Mouse (Mus musculus) urinary bladder, adult 18-20 months (tissue): ENCODE results near the gene Olfr1347.
"Not testable (repeated sequence)": the region's sequence is repeated elsewhere in the genome, so short reads cannot be mapped to it uniquely, and the experiment has no call there.

Experiments
- DNase-seq, 2 experiments: peaks; one replicate each; pipeline ENCODE4 v3.0.0; 2022; ENCODE audit warnings: low spot score in 2 of 2, mixed read lengths in 2 of 2

The Olfr1347 gene

GRCm38 (mm10) chr7:6499655-6500054, at the start of gene Olfr1347:
TSS of gene Olfr1347 (minus strand) at chr7:6499755.
- DNase-seq, result no peak

- DNase-seq, result peak in 1 of 2 experiments; percentile 3
Measured at GRCm38 (mm10) chr7:6526141-6526540, 26.6 kb upstream of the Olfr1347 start.

- DNase-seq, result no peak
Measured at GRCm38 (mm10) chr7:6525001-6525400, 25.4 kb upstream of the Olfr1347 start.

- DNase-seq, result no peak
Measured at GRCm38 (mm10) chr7:6522850-6523249, 23.3 kb upstream of the Olfr1347 start, which contains the start of gene Olfr1349. TSS of gene Olfr1349 (minus strand) at chr7:6522950.

- no peak for DNase-seq
Measured at GRCm38 (mm10) chr7:6521666-6522065, 22.1 kb upstream of the Olfr1347 start.

- no peak for DNase-seq
Measured at GRCm38 (mm10) chr7:6508648-6509047, 9.1 kb upstream of the Olfr1347 start, which contains the start of gene Olfr1348. TSS of gene Olfr1348 (minus strand) at chr7:6508748.

- no peak for DNase-seq
Measured at GRCm38 (mm10) chr7:6486841-6487240, 12.7 kb downstream of the Olfr1347 start, which contains the start of gene Olfr5. TSS of gene Olfr5 (minus strand) at chr7:6486941.

GRCm38 (mm10) chr7:6477633-6478032, 21.9 kb downstream of the Olfr1347 start:
- DNase-seq, result not testable (repeated sequence)

- DNase-seq, result no peak
Measured at GRCm38 (mm10) chr7:6466951-6467350, 32.6 kb downstream of the Olfr1347 start, which contains the start of gene Olfr1346. TSS of gene Olfr1346 (plus strand) at chr7:6467101.

- no peak for DNase-seq
Measured at GRCm38 (mm10) chr7:6456399-6456798, 43.2 kb downstream of the Olfr1347 start.

GRCm38 (mm10) chr7:6455868-6456267, 43.7 kb downstream of the Olfr1347 start, which contains the start of gene Olfr1336:
TSS of gene Olfr1336 (plus strand) at chr7:6456168.
- DNase-seq, result no peak

- no peak for DNase-seq
Measured at GRCm38 (mm10) chr7:6447771-6448170, 51.8 kb downstream of the Olfr1347 start.

- DNase-seq, result no peak
Measured at GRCm38 (mm10) chr7:6441173-6441572, 58.4 kb downstream of the Olfr1347 start.

- no peak for DNase-seq
Measured at GRCm38 (mm10) chr7:6438388-6438787, 61.2 kb downstream of the Olfr1347 start, which contains the start of gene Olfr1344. TSS of gene Olfr1344 (plus strand) at chr7:6438688.
